Mouse (Mus musculus): Measurements from ENCODE around the gene Hus1b. TPM values are rescaled to one million over a fixed set of nuclear protein-coding genes. Genes with fewer than 3 reads are reported as not detected.

Gene Hus1b
- polyA plus RNA-seq (2015; fragmentation: Nextera tagmentation; extraction: Ambion mirVana): not detected in 2 replicates

GRCm38 (mm10) chr13:30947540-30947939 is at the start of gene Hus1b:
Hus1b (minus strand) TSS chr13:30947759.

GRCm38 (mm10) chr13:30973501-30974246 is 26.1 kb upstream of the Hus1b start, which contains the start of the genes Exoc2 and Gm5447:
Exoc2 (minus strand) TSS chr13:30974093.
Gm5447 (plus strand) TSS chr13:30974204.

Other genes starting within 250 kb of the Hus1b start
- 0.18 and 0.57 TPM in 2 replicates for gene Irf4, start 198.5 kb downstream of the Hus1b start, polyA plus RNA-seq (2015; fragmentation: Nextera tagmentation; extraction: Ambion mirVana)
- 9.4 and 9.5 TPM in 2 replicates for gene Exoc2, start 26.3 kb upstream of the Hus1b start, polyA plus RNA-seq (2015; fragmentation: Nextera tagmentation; extraction: Ambion mirVana)
- 0.13 TPM in 1 of 2 replicates, not detected in the other for gene Gm5447, start 26.4 kb upstream of the Hus1b start, polyA plus RNA-seq (2015; fragmentation: Nextera tagmentation; extraction: Ambion mirVana)

All from skeletal muscle tissue, postnatal 0 days (tissue).